Mouse (Mus musculus) right cerebral cortex, postnatal 4 days (tissue): ENCODE measurements at regions not wholly inside any gene's neighbourhood (a gene's known extent, or its start where the extent isn't known, plus 50 kb on each side); places are given as distances from the start of the nearest gene placed in this dataset.

Source experiments
- DNase-seq: peaks from one replicate; pipeline ENCODE4 v3.0.0-alpha.2; 2022

DNA sequence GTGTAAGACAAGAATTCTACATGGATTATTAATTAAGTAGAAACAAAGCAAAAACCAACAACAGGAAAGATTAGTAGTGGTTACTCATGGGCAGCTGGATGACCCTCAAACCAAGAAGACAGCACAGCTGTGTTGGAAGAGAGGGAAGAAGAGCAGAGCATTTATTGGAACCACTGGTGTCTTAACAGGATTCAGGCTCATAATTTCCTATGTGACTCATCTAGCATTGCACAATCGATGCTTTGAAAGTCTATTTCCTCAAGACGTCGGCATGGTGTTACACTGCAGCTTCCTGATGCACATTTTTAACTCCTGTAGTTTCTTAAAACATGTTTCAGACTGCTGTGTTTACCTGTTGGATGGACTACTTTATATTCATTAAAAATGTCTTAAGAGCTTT, 221.1 kb downstream of the Gja1 start:
- no peak for DNase-seq

- no peak for DNase-seq
Measured at GRCm38 (mm10) chr10:56599923-56600322, 222.8 kb downstream of the Gja1 start.

DNA sequence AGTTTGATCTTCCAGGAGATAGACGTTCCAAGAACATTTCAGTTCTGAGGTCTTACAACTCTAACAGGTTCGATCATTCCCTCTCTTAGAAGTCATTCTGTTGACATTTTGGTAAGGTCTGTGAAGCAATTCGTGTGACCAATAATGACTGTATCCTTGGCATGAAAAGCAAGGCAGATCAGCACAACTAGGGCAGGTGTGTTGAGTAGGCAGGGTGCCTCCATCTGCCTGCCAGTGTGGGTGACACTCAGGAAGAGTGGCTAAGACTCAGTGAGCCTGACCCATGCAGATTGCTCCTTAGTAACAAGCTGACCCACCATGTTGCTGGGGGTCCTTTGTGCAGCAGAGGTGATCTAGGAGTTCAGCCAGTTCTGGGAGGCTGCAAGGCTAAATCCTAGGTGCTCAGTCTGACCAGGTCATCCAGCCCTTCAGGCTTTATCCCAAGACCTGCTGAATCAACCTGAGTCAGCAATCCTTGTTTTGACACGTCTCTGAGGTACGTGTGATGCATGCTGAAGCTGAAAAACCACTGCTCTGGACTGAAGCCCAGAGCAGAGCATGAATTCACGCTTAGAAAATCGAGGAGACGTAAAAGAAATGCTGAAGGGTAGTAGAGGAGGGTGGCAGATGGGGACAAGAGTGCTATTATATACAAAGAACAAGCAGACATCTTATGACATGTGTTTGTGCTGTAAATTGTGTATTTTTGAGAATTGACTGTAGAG, 234.6 kb downstream of the Gja1 start:
- DNase-seq, result no peak

DNA sequence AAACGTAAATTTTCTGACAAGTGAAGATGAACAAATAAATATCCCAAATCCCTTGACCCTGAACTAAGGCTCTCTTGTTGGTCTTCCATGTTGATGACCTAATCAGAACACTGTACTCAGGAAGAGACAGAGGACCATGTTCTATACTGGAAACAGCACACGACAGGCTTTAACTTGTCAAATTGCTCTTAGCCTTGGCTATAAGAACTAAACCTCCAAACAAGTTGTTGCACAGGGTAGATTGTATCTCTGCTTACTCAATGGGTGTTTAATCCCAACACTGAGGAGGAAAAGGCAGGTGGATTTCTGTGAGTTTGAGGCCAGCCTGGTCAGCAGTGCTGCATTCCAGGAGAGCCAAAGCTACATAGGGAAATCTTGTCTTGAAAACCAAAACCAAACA, 265.5 kb downstream of the Gja1 start:
- no peak for DNase-seq

GRCm38 (mm10) chr10:56643376-56644135, 266.4 kb downstream of the Gja1 start:
- DNase-seq, result no peak

DNA sequence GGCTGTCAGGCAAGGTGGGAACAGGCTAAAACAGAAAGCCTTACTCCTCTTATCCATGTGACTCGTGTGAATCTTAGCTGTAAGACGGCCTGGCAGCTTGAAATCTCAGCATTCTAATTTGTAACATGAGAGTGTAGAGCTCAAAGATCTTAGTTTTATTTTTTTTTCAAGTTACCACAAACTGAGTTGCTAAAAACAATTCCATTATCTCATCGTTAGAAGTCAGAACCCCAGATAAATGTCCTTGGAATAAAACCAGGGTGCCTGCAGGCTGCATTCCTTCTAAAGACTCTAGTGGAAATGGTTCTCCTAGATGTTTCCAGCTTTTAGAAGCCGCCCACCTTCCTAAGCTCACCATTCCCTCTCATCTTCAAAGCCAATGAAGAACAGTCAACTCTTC, 283.4 kb downstream of the Gja1 start:
- DNase-seq, result no peak

DNA sequence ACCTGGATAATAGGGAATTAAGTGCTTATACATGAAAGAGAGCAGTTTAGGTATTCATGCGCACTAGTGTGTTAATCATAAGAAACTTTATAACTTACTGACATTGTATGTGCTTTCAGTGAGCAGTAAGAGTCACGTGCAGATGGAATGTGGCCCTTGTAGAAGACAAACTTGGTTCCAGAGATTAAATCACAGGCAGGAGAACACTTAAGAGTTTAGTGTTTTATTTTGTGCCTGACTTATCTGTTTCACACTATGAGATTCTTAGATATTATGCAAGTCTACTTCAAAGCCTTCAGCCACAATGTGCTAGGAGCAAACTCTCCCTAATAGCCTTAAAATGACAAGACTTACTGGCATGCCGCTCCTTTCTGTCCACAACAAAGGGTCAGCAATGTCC, 296.8 kb downstream of the Gja1 start:
- no peak for DNase-seq

DNA sequence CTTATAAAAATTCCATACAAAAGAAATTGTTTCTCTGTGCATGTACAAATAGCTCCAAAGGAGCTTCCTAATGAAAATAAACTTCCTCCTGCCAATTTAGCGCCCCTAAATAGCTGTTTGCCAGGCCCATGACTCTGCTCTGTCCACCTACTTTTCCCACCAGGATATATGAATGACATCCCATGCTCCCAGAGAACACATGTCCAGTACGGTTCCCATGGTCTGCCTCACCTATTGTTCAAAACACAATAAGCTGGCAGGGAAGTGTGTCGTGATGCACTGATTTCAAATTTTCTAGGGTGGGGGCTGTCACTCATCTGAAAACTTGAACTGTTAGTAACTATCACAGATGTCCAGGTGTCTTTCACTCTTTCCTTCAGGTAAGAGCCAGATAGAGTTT, 305.8 kb downstream of the Gja1 start:
- no peak for DNase-seq

GRCm38 (mm10) chr10:56685655-56686250, 308.6 kb downstream of the Gja1 start:
- DNase-seq, result no peak

DNA sequence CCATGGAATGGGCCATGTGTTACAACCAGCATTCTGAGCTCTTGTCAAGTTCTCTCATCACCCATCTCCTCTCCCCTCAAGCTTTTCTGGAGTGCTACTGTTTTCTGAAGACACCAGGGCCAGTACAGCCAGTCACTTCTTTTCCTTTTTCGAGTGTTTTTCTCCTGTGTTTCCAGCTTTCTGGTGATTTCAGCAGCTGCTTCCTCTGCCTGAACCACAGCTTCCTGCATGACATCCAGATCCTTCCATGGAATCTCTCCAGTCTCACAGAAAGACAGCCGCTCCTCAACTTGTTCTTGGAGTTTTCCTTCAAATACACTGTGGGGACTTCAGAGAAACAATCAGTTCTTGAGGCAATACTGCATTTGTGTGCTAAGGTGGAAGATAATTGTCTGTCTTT, 314.3 kb downstream of the Gja1 start:
- no peak for DNase-seq

- no peak for DNase-seq
Measured at GRCm38 (mm10) chr10:56695100-56695499, 318.0 kb downstream of the Gja1 start.

GRCm38 (mm10) chr10:56700126-56700525, 323.0 kb downstream of the Gja1 start:
- no peak for DNase-seq

GRCm38 (mm10) chr10:56708411-56708810, 331.3 kb downstream of the Gja1 start:
- DNase-seq, result no peak

GRCm38 (mm10) chr10:56708886-56709285, 331.8 kb downstream of the Gja1 start:
- no peak for DNase-seq

DNA sequence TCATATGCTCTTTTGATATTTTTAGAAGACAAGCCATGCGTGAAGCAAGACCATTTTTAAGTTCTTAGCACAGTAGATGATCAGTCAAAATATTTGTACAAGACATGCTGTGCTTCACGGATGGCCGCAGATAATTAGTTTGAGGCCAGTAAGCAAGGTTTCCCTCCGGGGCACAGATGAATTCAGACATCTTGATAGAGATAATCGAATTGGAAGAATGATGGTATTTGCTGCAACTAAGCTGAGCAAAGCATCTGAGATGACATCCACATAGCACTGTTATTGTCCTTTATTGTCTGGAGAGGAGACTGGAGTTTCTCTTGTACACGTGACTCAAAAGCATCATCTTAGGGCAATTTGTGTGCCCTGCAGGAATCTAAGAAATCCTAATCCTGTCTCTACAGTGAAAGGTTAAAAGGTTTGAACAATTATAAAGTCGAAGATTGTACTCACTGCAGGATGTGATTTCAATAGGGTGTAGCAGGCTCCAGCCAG, 335.5 kb downstream of the Gja1 start:
- no peak for DNase-seq

- DNase-seq, result no peak
Measured at GRCm38 (mm10) chr10:56737073-56737472, 359.9 kb downstream of the Gja1 start.

- DNase-seq, result no peak
Measured at GRCm38 (mm10) chr10:56739621-56740020, 362.5 kb downstream of the Gja1 start.

DNA sequence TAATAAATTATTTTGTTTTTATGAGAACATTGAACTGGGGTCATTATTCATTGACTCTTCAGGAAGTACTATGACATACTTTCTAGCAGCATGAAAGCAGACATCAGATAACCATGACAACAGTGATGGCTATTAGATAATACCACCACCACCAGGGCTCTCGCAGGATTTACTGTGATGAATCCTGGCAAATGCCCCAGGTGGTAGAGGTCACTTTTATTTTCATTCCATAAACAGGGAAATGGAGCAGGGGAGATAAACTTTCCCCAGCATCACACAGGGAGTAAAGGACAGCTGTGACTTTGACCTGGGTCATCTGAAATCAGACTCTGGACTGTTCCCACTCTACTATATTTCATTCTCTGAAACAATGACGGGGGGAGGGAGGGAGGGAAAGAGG, 375.0 kb downstream of the Gja1 start:
- DNase-seq, result no peak

DNA sequence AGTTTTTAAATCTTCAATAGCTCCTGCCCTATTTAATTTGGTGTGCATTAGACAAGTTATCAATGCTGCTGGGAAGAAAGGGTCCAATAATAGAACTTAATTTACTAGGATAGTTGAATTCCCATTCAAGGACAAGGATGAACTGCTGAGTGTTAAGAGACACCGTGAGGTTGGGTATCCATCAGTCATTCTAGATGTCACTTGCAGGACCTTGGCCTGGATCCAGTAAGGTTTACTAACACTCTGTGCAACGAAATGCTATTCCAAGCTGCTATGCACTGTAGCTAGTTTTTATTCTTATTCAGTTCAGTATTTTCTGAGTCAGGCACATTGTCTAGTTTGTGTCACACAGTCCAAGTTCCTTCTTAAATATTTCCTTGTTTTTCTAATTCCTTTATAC, 376.4 kb downstream of the Gja1 start:
- DNase-seq, result no peak

GRCm38 (mm10) chr10:56754546-56755175, 377.5 kb downstream of the Gja1 start:
- DNase-seq, result no peak

DNA sequence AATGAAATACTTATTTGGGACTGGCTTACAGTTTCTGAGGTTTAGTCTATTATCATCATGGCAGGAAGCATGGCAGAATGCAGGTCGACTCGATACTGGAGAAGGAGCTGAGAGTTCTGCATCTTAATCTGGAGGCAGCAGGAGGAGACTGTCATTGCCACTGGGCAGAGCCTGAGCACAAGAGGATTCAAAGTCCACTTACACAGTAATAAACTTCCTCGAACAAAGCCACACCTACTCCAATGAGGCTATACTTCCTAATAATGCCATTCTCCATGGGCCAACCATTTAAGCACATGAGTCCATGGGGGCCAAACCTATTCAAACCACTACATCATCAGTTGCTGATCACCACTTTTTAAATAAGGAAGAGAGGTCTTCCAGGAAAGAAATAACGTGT, 393.5 kb downstream of the Gja1 start:
- no peak for DNase-seq

GRCm38 (mm10) chr10:56782265-56782664, 405.1 kb downstream of the Gja1 start:
- DNase-seq, result no peak

- DNase-seq, result no peak
Measured at GRCm38 (mm10) chr10:56783941-56784340, 406.8 kb downstream of the Gja1 start.

- no peak for DNase-seq
Measured at GRCm38 (mm10) chr10:56788081-56788480, 411.0 kb downstream of the Gja1 start.
